Mouse (Mus musculus): ENCODE data around the gene Snx29. TPM values are rescaled to one million over a fixed set of nuclear protein-coding genes. Genes with fewer than 3 reads are reported as not detected.
"Not testable (repeated sequence)": the region's sequence is repeated elsewhere in the genome, so short reads cannot be mapped to it uniquely, and the experiment has no call there.

Snx29 gene
- polyA plus RNA-seq, 1 experiment, result 1.1 TPM

DNA sequence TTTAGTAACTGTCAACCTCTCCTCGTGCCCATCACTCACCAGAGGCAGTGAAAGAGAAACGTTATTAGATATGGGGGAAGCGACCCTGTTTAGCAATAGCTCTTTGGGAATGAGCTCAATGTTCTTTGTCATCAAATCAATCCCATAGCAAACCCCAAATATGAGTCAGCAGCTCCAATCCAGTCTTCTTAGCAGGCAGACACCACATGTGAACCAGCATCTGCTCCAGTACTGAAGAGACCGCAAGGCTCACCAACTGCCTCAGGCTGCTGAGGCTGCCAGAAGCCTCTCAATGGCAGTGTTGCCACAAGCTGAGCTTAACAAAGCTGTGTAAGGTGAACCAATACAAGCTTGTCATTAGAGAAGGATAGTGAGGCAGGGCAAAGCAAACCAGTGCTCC lies 177.4 kb downstream of the Snx29 start:
- H3K36me3 ChIP-seq (ENCODE audit: control insufficient read depth), result no peaks in the 10 kb centered on the region
- peaks cover 15% of the 10 kb centered on the region for H3K4me1 ChIP-seq (ENCODE audit: control insufficient read depth)
- H3K4me3 ChIP-seq (replicated peaks), result no peak overlapping the region
- no peak for TF ChIP-seq TAL1 (IDR thresholded peaks at IDR 0.05; ENCODE audit: low read length)
- no peak for TF ChIP-seq GATA1 (IDR thresholded peaks at IDR 0.05; ENCODE audit: low read length)
- no peaks in the 10 kb centered on the region for H3K9me3 ChIP-seq (ENCODE audit: control insufficient read depth, low read length)
- H3K27me3 ChIP-seq (ENCODE audit: control insufficient read depth), result no peaks in the 10 kb centered on the region

DNA sequence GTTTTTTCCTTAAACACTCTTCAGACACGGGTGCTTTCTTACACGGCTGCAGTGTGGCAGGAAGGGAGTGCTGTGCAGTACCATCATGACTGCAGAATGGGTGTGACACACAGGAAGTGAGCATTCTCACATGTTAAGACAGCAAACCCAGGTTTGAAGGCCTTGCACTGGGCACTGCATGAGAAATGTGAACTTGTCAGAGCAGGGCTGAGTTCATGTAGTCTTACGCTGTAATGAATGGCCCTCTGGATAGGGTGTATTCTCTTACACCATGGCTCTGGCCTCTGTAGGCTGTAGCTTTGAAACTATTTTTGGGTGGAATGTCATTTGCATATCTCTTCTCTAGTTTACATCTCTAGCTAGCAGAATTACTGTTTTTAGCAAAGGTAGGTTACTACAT lies 178.4 kb downstream of the Snx29 start:
- no peaks in the 10 kb centered on the region for H3K36me3 ChIP-seq (ENCODE audit: control insufficient read depth)
- peaks cover 15% of the 10 kb centered on the region for H3K4me1 ChIP-seq (ENCODE audit: control insufficient read depth)
- H3K9me3 ChIP-seq (ENCODE audit: control insufficient read depth, low read length), result no peaks in the 10 kb centered on the region
- TF ChIP-seq GATA1 (IDR thresholded peaks at IDR 0.05; ENCODE audit: low read length), result no peak
- TF ChIP-seq TAL1 (IDR thresholded peaks at IDR 0.05; ENCODE audit: low read length), result no peak
- no peak overlapping the region for H3K4me3 ChIP-seq (replicated peaks)
- H3K27me3 ChIP-seq (ENCODE audit: control insufficient read depth), result no peaks in the 10 kb centered on the region

DNA sequence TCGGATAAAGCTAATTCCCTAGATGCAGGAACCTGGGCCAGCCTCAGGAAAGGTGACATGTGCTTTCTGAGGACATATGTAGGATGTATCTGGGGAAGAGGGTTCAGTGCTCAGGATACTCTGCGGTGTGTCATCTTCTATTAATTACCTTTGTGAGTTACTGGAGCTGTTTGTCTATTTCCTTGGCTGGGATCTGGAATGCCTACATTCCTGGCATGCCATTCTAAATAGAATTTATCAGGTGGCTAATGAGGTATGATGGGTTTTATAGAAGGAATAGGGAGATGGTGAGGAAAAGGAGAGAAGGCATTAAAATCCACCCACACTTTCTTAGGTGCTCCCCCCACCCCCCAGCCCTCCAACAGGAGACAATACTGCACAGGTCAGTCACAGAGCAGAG lies 178.9 kb downstream of the Snx29 start:
- no peaks in the 10 kb centered on the region for H3K27me3 ChIP-seq (ENCODE audit: control insufficient read depth)
- no peaks in the 10 kb centered on the region for H3K36me3 ChIP-seq (ENCODE audit: control insufficient read depth)
- no peak for TF ChIP-seq TAL1 (IDR thresholded peaks at IDR 0.05; ENCODE audit: low read length)
- TF ChIP-seq GATA1 (IDR thresholded peaks at IDR 0.05; ENCODE audit: low read length), result no peak
- H3K9me3 ChIP-seq (ENCODE audit: control insufficient read depth, low read length), result no peaks in the 10 kb centered on the region
- H3K4me3 ChIP-seq (replicated peaks), result no peak overlapping the region
- H3K4me1 ChIP-seq (ENCODE audit: control insufficient read depth), result peaks cover 13% of the 10 kb centered on the region

DNA sequence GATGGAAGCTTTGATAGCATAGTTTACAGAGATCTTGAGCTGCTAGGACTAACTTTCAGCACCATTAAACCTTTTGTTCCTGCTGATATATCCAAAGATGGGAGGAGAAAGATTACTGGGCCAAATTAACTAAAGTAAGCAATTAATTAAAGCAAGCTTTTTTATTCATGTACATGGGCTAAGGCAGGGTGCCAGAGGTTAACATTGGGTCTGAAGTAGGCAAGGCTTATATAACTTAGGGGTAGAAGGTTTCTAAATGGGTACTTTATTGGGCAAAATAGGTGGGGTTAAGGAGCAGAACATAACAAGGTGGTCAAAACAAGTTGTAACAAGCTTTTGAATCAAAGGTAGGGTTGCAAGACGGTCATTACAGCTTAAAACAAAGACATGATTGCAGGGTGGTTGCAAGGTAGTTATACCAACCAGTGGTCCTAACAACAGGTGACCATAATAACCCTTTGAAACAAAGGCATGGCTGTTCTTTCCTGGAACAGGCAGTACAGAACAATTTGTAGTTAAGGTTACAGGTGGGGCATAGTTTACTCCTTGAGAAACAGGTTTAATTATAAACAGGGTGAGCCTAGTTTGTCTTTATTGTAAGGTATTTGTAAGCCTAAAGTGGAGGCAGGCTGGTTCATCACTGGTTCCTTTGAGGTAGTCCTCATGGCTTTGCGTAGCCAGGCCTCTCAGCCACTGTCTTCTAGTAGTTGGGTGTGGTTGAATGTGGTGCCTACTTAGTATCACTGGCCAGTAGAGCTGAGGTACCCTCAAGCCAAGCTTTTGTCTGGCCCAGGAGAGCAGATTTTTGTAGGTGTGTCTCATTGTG lies 182.2 kb downstream of the Snx29 start:
- H3K27me3 ChIP-seq (ENCODE audit: control insufficient read depth), result no peaks in the 10 kb centered on the region
- no peak overlapping the region for H3K4me3 ChIP-seq (replicated peaks)
- H3K36me3 ChIP-seq (ENCODE audit: control insufficient read depth), result no peaks in the 10 kb centered on the region
- H3K4me1 ChIP-seq (ENCODE audit: control insufficient read depth), result no peaks in the 10 kb centered on the region
- no peak for TF ChIP-seq TAL1 (IDR thresholded peaks at IDR 0.05; ENCODE audit: low read length)
- no peak for TF ChIP-seq GATA1 (IDR thresholded peaks at IDR 0.05; ENCODE audit: low read length)
- H3K9me3 ChIP-seq (ENCODE audit: control insufficient read depth, low read length), result no peaks in the 10 kb centered on the region

DNA sequence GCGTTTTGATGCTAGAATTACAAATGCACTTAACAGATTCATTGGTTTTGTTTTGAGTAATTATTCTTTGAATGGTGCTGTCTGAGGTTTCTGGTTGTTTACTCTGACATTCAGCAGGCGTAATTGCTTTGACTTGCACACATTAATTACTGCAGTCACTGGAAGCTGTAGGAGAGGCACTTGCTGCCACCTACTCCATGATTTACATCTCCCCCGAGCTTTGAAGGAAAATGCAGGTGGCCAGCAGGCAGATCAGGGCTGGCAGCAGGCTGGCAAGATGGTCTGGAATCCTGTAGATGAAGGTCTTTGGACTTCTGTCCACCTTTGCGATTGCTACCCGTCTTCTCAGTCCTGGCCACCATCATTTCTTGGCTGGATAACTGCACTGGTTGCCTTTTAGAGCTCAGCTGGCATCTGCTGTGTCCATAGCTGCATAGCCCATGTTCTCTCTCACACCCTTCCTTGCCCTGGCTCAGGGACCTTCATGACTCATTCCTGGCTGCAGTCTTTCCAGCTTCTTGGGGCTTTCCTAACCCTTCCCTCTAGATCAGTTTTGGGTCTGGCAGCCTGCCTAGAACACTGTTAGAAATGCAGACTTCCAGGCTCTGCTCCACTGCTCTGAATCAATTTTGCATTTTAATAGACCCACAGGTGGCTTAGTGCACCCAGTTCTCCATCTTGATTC lies 182.9 kb downstream of the Snx29 start:
- TF ChIP-seq TAL1 (IDR thresholded peaks at IDR 0.05; ENCODE audit: low read length), result no peak
- no peak for TF ChIP-seq GATA1 (IDR thresholded peaks at IDR 0.05; ENCODE audit: low read length)
- Histone ChIP-seq H3K4me3 (replicated peaks) (no peak overlapping the region), H3K36me3 (ENCODE audit: control insufficient read depth) (no peaks in the 10 kb centered on the region), H3K27me3 (ENCODE audit: control insufficient read depth) (no peaks in the 10 kb centered on the region), H3K9me3 (ENCODE audit: control insufficient read depth, low read length) (no peaks in the 10 kb centered on the region), H3K4me1 (ENCODE audit: control insufficient read depth) (no peaks in the 10 kb centered on the region)

DNA sequence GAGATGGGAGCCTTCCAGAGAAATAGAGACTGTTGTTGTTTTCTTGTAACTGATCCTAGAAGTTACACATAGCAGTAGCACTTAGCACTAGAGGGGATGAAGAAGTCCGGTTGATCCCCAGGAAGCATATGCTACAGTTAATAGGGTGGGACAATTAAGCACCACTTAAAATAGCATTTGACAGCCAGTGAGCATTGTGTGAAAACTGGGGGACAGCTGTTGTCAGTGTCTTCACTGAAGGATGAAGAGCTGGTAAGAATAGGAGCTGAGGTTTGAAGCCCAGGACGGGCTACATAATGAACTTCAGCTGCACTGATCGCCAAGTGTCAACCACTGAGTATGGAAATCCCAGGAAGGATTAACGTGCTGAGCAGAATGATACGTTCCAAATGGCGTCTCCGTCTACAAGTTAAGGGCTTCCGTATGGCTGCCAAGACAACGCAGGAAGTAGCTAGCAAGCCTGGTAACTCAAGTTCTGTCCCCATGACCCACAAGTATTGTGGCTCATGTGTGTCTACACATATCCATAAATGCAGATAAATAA lies 184.6 kb downstream of the Snx29 start:
- no peaks in the 10 kb centered on the region for H3K27me3 ChIP-seq (ENCODE audit: control insufficient read depth)
- H3K4me1 ChIP-seq (ENCODE audit: control insufficient read depth), result no peaks in the 10 kb centered on the region
- no peak overlapping the region for H3K4me3 ChIP-seq (replicated peaks)
- no peaks in the 10 kb centered on the region for H3K9me3 ChIP-seq (ENCODE audit: control insufficient read depth, low read length)
- TF ChIP-seq GATA1 (IDR thresholded peaks at IDR 0.05; ENCODE audit: low read length) (no peak), TAL1 (IDR thresholded peaks at IDR 0.05; ENCODE audit: low read length) (no peak)
- H3K36me3 ChIP-seq (ENCODE audit: control insufficient read depth), result no peaks in the 10 kb centered on the region

DNA sequence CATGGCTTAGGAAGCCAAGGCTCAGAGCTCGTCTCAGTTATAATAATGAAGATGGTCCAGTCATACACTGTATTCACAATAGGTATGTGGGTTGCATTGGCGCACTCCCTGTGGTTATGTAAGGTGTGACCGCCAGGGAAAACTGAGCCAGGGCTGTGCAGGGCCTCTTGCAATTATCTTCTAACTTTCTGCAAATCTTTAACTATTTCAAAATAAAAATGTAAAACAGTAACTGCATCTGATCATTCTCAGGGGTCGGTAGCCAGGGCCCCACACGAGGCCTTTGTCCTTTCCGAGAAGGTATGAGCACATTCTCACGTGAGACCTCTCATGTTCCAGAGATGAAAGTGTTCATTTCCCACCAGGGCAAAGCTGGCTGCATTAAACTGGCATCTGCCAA lies 185.6 kb downstream of the Snx29 start:
- no peaks in the 10 kb centered on the region for H3K4me1 ChIP-seq (ENCODE audit: control insufficient read depth)
- no peaks in the 10 kb centered on the region for H3K36me3 ChIP-seq (ENCODE audit: control insufficient read depth)
- no peak overlapping the region for H3K4me3 ChIP-seq (replicated peaks)
- H3K9me3 ChIP-seq (ENCODE audit: control insufficient read depth, low read length), result no peaks in the 10 kb centered on the region
- TF ChIP-seq TAL1 (IDR thresholded peaks at IDR 0.05; ENCODE audit: low read length) (no peak), GATA1 (IDR thresholded peaks at IDR 0.05; ENCODE audit: low read length) (no peak)
- no peaks in the 10 kb centered on the region for H3K27me3 ChIP-seq (ENCODE audit: control insufficient read depth)

DNA sequence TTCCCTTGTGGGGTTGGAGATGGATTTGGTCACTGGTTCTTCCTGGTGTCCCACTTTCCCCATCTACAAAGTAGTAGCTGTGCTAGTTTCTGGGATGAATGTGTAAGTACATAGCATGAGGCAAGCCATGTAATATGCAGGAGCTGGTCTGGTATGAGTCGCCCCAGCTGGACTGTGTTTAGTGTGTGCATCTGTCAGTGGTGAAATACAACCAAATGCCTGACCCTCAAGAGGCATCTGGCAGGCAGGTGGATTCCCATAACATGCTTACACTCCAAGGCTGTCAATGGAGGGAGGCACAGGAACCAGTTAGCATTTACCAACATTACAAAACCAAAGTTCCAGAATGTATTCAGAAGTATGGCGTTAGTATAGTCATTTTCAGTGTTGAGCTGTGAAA lies 187.7 kb downstream of the Snx29 start:
- Histone ChIP-seq H3K27me3 (ENCODE audit: control insufficient read depth) (no peaks in the 10 kb centered on the region), H3K9me3 (ENCODE audit: control insufficient read depth, low read length) (no peaks in the 10 kb centered on the region)
- TF ChIP-seq TAL1 (IDR thresholded peaks at IDR 0.05; ENCODE audit: low read length), result no peak
- TF ChIP-seq GATA1 (IDR thresholded peaks at IDR 0.05; ENCODE audit: low read length), result no peak

DNA sequence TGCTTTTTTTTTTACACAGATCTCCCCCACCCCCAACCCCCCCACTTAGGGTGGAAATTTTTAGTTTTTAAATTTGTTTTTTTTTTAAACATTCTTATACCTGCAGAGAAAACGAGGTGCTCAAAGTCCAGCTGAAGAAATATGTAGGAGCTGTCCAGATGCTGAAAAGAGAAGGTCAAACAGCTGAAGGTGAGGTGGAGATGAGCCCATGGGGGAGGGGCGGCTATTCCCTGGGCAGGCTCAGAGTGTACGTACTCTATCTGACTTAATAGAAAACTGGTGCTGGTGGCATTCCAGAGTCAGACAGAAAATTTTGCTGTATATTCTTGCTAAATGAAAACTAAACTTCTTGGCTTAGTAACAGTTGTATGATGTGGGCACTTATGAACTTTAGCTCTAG lies 188.1 kb downstream of the Snx29 start:
- no peak overlapping the region for H3K4me3 ChIP-seq (replicated peaks)
- no peaks in the 10 kb centered on the region for H3K4me1 ChIP-seq (ENCODE audit: control insufficient read depth)
- no peaks in the 10 kb centered on the region for H3K27me3 ChIP-seq (ENCODE audit: control insufficient read depth)
- no peak for TF ChIP-seq GATA1 (IDR thresholded peaks at IDR 0.05; ENCODE audit: low read length)
- TF ChIP-seq TAL1 (IDR thresholded peaks at IDR 0.05; ENCODE audit: low read length), result no peak
- no peaks in the 10 kb centered on the region for H3K36me3 ChIP-seq (ENCODE audit: control insufficient read depth)
- no peaks in the 10 kb centered on the region for H3K9me3 ChIP-seq (ENCODE audit: control insufficient read depth, low read length)

More for the DNA sequence above, 187.7 kb downstream of the Snx29 start:
- no peaks in the 10 kb centered on the region for H3K36me3 ChIP-seq (ENCODE audit: control insufficient read depth)
- H3K4me1 ChIP-seq (ENCODE audit: control insufficient read depth), result no peaks in the 10 kb centered on the region
- H3K4me3 ChIP-seq (replicated peaks), result no peak overlapping the region

DNA sequence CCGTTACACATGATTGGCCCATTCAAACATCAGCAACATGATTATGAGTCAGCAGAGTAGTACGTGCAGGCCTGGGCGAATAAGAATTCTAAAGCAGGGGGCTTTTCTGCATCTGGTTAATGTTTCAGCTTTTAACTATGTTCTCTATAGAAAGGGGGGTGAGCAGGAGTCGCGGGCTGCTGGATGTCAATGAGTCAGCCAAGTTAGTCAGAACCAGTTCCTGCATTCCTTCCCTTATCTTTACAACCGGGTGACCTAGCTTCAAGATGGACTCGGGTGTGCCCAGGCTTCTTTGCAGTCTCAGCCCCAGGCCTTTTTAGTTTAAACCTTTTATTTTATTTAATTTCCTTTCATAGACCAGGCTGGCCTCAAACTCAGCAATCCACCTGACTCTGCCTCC lies 189.0 kb downstream of the Snx29 start:
- H3K4me1 ChIP-seq (ENCODE audit: control insufficient read depth); H3K27me3 ChIP-seq (ENCODE audit: control insufficient read depth); H3K4me3 ChIP-seq (replicated peaks); H3K36me3 ChIP-seq (ENCODE audit: control insufficient read depth); H3K9me3 ChIP-seq (ENCODE audit: control insufficient read depth, low read length): not testable (repeated sequence)

Measured in erythroblast, embryonic 14.5 days (primary cell).